Mouse (Mus musculus): ENCODE measurements at regions not wholly inside any gene's neighbourhood (a gene's known extent, or its start where the extent isn't known, plus 50 kb on each side); places are given as distances from the start of the nearest gene placed in this dataset.
A peak's percentile ranks its signal among the peaks of the same experiment; 100 is the strongest.
"Not testable (repeated sequence)": the region's sequence is repeated elsewhere in the genome, so short reads cannot be mapped to it uniquely, and the experiment has no call there.

DNA sequence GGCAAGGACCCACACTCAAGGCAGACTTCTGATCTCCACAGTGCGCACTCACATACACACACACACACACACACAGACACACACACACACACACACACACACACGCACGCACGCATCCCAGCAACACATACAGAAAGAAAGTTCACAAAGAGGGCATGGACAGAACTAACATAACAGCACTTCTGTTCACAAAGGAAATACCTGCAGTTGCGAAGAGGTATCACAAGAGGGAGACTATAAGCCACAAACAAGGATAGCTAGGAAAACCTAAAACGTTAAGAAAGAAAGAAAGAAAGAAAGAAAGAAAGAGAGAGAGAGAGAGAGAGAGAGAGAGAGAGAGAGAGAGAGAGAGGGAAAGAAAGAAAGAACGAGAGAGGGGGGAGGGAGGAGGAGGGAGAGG, 336.9 kb downstream of the Rapgef2 start:
- not testable (repeated sequence) for H3K9ac ChIP-seq; H3K4me1 ChIP-seq; H3K36me3 ChIP-seq; H3K4me3 ChIP-seq; H3K4me2 ChIP-seq; H3K27me3 ChIP-seq (replicated peaks); ATAC-seq; H3K9me3 ChIP-seq (replicated peaks); H3K27ac ChIP-seq
- 67% methylated on average over 6 of the region's 7 CpGs for WGBS (ENCODE audit: insufficient replicate concordance)

DNA sequence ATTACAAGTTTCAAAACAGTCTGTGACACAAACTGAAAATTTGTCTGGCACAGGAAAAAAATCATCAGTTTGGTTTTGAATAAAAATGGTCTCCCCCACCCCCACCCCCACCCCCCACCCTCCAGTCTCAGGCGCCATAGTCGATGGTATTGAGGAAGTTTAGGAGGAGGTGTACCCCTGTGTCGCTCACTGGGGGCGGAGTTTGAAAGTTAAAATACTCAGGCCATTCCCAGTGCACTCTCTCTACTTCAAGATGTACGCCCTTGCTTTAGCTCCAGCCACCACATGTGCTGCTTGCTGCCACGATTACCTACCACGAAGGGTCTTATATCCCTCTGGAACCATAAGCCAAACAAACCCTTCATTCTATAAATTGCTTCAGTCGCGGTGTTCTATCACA, 337.6 kb downstream of the Rapgef2 start:
- Histone ChIP-seq H3K9me3 (replicated peaks) (no peaks in the 10 kb centered on the region), H3K27ac (no peak overlapping the region), H3K4me1 (no peaks in the 10 kb centered on the region), H3K4me3 (no peak overlapping the region), H3K27me3 (replicated peaks) (no peaks in the 10 kb centered on the region), H3K9ac (no peak overlapping the region), H3K36me3 (no peaks in the 10 kb centered on the region), H3K4me2 (no peak overlapping the region)
- 73% methylated on average over 9 of the region's 9 CpGs for WGBS (ENCODE audit: insufficient replicate concordance)
- ATAC-seq: no peak

DNA sequence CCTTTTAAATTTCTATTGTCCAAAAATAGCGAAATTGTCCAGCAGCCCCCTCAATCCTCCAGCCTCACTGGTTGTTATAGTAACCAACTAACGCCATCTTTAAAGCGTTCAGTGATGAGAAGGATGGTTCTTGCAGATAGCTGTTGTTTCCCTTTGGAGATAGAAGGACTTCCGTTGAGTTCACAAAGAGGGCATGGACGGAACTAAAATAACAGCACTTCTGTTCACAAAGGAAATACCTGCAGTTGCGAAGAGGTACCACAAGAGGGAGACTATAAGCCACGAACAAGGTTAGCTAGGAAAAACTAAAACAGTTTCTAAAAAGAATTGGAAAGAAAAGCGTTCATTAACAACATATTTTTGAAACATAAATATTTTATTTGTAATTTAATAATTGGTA, 338.1 kb downstream of the Rapgef2 start:
- ATAC-seq: no peak
- no peak overlapping the region for H3K27ac ChIP-seq

DNA sequence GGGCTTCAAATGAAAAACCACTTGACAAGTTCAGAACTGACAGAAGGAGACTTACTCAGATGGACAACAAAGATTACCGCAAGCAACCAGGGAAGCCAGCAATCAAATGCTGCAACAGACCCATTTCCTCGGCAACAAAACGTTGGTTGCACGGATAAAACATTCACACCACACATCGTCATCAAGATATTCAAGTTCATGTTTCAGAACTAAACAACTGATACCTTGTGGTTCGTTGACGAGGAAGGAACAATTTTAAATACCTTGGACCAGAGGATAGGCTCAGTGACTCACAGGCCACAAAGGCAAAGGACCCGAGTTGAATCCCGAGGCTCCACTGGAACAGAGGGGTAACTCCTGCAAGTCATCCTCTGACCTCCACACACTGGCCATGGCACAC, 339.1 kb downstream of the Rapgef2 start:
- no peaks in the 10 kb centered on the region for H3K9me3 ChIP-seq (replicated peaks)
- no peak for ATAC-seq
- H3K4me3 ChIP-seq: no peak overlapping the region
- WGBS (ENCODE audit: insufficient replicate concordance): 42% methylated on average over 9 of the region's 9 CpGs
- no peak overlapping the region for H3K4me2 ChIP-seq
- H3K27me3 ChIP-seq (replicated peaks): no peaks in the 10 kb centered on the region
- no peak overlapping the region for H3K27ac ChIP-seq
- H3K9ac ChIP-seq: no peak overlapping the region
- no peaks in the 10 kb centered on the region for H3K4me1 ChIP-seq
- H3K36me3 ChIP-seq: no peaks in the 10 kb centered on the region

More for the DNA sequence above, 338.1 kb downstream of the Rapgef2 start:
- no peak overlapping the region for H3K4me2 ChIP-seq
- no peaks in the 10 kb centered on the region for H3K4me1 ChIP-seq
- no peaks in the 10 kb centered on the region for H3K9me3 ChIP-seq (replicated peaks)
- H3K4me3 ChIP-seq: no peak overlapping the region
- H3K27me3 ChIP-seq (replicated peaks): no peaks in the 10 kb centered on the region
- no peaks in the 10 kb centered on the region for H3K36me3 ChIP-seq
- 16% methylated on average over 8 of the region's 8 CpGs for WGBS (ENCODE audit: insufficient replicate concordance)
- no peak overlapping the region for H3K9ac ChIP-seq

DNA sequence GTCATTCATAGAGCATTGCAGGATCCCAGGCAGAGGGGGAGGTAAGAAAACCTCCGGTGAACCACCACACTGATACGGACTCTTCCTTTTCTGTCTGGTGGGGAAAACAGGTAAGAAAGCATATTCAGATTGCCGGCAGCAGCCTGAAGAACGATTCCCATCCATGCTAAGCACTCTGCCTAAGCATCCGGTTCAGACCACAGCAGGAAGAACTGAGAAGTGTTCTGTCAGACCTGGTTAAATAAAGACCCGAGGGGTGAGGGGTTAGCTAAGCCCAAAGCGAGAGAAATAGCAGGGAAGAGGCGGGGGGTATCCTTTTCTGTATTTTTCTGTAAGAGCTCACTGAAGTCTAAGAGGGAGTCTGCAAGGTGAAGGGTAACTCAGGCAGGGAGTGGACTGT, 342.1 kb downstream of the Rapgef2 start:
- H3K27ac ChIP-seq: no peak overlapping the region
- H3K9me3 ChIP-seq (replicated peaks): no peaks in the 10 kb centered on the region
- H3K4me1 ChIP-seq: no peaks in the 10 kb centered on the region
- no peaks in the 10 kb centered on the region for H3K27me3 ChIP-seq (replicated peaks)
- no peaks in the 10 kb centered on the region for H3K36me3 ChIP-seq
- no peak overlapping the region for H3K4me3 ChIP-seq
- WGBS (ENCODE audit: insufficient replicate concordance): 40% methylated on average over 8 of the region's 8 CpGs
- no peak overlapping the region for H3K4me2 ChIP-seq
- H3K9ac ChIP-seq: no peak overlapping the region
- ATAC-seq: no peak

DNA sequence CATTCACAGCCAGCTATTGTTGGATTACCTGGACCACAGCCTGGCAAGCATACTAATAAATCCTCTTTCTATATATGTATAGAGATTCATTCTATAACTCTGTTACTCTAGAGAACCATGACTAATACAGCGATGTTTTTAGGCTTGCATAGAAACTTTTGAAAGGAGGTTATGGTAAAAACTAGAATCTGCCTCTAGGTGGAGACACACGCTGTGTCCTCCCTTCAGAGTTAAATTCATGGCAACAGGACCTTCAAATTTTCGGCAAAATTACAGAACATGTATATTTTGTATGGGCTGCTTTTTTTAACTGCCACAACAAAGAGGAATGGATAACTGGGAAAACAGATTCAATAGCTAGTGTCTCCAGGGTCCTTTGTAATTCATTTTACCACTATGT, 353.3 kb downstream of the Rapgef2 start:
- WGBS (ENCODE audit: insufficient replicate concordance): 54% methylated on average over 3 of the region's 3 CpGs
- Histone ChIP-seq H3K9ac (no peak overlapping the region), H3K9me3 (replicated peaks) (no peaks in the 10 kb centered on the region), H3K27ac (no peak overlapping the region), H3K4me2 (no peak overlapping the region), H3K27me3 (replicated peaks) (no peaks in the 10 kb centered on the region), H3K4me3 (no peak overlapping the region), H3K36me3 (no peaks in the 10 kb centered on the region), H3K4me1 (no peaks in the 10 kb centered on the region)
- ATAC-seq: no peak

DNA sequence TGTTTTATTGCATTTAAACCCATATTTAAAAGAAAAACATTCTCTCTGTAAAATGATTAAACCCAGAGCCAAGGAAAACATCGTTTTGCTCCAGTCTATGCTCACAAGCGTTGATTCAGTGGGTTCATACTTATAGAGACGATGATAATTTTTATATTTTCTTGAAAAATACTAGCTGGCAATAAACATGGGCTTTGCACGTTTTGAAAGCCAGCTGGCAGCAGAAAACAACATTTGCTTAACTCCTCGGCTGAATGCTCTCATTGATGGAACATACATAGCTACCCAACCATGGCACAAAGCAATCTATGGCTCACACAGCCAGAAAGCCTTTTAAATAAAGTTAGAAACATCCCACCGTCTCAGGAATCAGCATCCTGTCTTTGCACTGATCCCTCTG, 366.5 kb downstream of the Rapgef2 start:
- 44% methylated on average over 6 of the region's 6 CpGs for WGBS (ENCODE audit: insufficient replicate concordance)
- H3K27me3 ChIP-seq (replicated peaks): no peaks in the 10 kb centered on the region; the same call in 1 of the 2 replicates
- H3K36me3 ChIP-seq: no peaks in the 10 kb centered on the region
- H3K4me2 ChIP-seq: no peak overlapping the region
- no peak for ATAC-seq
- no peaks in the 10 kb centered on the region for H3K9me3 ChIP-seq (replicated peaks)
- no peak overlapping the region for H3K27ac ChIP-seq
- H3K4me3 ChIP-seq: no peak overlapping the region
- no peaks in the 10 kb centered on the region for H3K4me1 ChIP-seq
- H3K9ac ChIP-seq: no peak overlapping the region

DNA sequence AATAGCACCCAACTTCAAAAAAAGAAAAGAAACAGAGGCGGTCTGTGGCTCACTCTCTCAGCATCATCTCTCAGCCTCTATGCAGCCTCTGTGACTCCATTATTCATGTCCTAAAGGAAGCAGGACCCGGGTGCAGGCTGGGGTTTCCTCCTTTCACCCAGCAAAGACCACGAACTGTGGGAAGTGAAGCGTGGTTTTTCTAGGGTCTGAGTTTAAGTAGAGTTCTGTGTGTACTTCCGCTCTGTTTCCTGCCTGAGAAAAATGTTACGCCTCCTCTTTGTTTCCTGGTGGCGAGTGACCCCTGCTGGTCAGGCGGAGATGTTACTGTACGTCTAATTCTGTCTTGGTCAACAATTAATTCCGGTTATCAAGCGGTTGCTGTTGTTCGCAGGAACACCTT, 366.9 kb downstream of the Rapgef2 start:
- peak overlapping the region; percentile 51 for H3K4me2 ChIP-seq
- no peaks in the 10 kb centered on the region; the same call in 1 of the 2 replicates for H3K27me3 ChIP-seq (replicated peaks)
- H3K36me3 ChIP-seq: no peaks in the 10 kb centered on the region
- no peak for ATAC-seq
- no peaks in the 10 kb centered on the region for H3K4me1 ChIP-seq
- WGBS (ENCODE audit: insufficient replicate concordance): 14% methylated on average over 12 of the region's 12 CpGs
- H3K27ac ChIP-seq: no peak overlapping the region
- H3K9me3 ChIP-seq (replicated peaks): no peaks in the 10 kb centered on the region
- H3K4me3 ChIP-seq: no peak overlapping the region
- H3K9ac ChIP-seq: no peak overlapping the region

DNA sequence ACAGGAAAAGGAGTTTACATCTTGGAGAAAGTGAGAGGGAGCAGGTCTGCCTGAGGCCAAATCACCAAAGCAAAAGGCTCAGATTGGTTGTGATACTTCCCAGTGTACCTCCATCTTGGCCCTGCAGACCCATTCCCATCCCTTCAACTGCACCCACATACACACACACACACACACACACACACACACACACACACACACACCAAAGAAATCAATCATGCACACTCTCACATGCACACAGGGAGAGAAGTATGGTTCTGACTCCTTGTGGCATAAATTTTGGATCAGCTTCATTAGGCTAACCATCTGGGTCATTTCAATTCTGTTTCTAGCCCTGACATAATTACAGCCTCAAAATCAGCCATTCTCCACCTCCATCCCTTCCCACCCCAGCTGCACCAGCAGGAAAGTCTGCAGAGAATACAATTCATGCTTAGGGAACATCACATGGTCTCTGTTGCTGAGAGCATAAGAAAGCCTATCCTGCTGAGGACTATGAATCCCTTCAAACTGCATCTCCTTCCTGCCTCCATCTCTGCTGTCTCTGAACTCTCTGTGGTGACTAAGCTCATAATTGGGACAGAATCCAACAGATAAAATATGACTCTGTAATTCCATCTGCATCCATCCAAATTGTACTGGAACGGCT, 378.0 kb downstream of the Rapgef2 start:
- H3K4me3 ChIP-seq: no peak overlapping the region
- 79% methylated on average over 1 of the region's 1 CpGs for WGBS (ENCODE audit: insufficient replicate concordance)
- no peak overlapping the region for H3K4me2 ChIP-seq

DNA sequence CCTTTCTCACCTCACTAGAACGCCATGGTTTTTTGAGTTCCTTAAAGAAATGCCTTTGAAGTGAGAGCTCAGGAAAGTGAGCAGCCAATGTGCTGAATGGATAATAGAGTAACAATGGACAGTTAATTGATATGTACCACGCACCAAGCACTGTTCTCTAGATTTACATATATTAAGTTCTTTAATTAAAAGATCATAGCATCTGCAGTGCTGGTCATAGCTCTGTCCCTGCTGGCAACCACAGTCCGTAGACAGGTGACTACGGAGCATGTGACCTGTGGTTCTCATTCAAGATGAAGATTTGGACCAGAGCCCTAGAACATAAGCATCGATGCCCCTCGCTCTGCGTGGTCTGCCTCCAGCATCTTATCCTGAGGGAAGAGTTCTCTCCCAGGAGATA, 378.5 kb downstream of the Rapgef2 start:
- H3K9ac ChIP-seq: no peak overlapping the region
- H3K27ac ChIP-seq: no peak overlapping the region
- no peaks in the 10 kb centered on the region for H3K9me3 ChIP-seq (replicated peaks)
- no peaks in the 10 kb centered on the region for H3K27me3 ChIP-seq (replicated peaks)
- no peak overlapping the region for H3K4me2 ChIP-seq
- ATAC-seq: no peak
- WGBS (ENCODE audit: insufficient replicate concordance): 79% methylated on average over 7 of the region's 7 CpGs
- H3K36me3 ChIP-seq: no peaks in the 10 kb centered on the region
- no peaks in the 10 kb centered on the region for H3K4me1 ChIP-seq
- no peak overlapping the region for H3K4me3 ChIP-seq

More for the DNA sequence above, 378.0 kb downstream of the Rapgef2 start:
- no peak overlapping the region for H3K27ac ChIP-seq
- no peak overlapping the region for H3K9ac ChIP-seq
- no peaks in the 10 kb centered on the region for H3K4me1 ChIP-seq
- no peaks in the 10 kb centered on the region for H3K36me3 ChIP-seq
- ATAC-seq: no peak
- H3K27me3 ChIP-seq (replicated peaks): no peaks in the 10 kb centered on the region
- H3K9me3 ChIP-seq (replicated peaks): no peaks in the 10 kb centered on the region

DNA sequence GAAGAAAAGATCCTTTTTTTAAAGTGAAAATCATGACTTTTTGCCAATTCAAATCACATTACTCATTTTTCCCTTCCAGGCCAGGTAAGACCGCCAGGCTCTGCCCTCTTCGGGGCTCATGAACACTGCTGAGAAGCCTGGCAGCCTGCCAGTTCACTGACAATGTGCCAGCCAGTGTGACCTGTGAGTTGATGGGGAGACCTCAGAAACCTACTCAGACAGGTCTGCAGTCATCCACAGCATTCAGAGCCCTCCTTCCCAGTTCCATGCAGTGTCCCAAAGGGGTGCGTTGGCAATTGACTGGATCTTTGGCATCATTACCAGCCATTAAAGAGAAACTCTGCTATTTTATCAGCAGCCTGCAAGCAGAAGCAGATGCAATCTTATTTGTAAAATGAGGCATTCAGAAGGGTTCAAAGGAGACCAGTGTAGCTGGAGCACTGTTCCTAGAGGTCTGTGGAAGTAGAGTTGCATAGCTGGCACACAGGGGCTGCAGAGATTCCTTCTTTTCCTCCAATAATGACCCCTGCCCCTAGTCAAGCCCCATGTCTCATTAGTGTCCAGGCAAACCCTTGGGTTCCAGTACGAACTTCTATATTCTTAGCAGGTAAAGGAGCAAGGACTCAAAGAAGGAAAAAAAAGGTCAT, 384.4 kb downstream of the Rapgef2 start:
- no peaks in the 10 kb centered on the region for H3K4me1 ChIP-seq
- H3K27me3 ChIP-seq (replicated peaks): no peaks in the 10 kb centered on the region
- no peaks in the 10 kb centered on the region for H3K9me3 ChIP-seq (replicated peaks)
- no peak overlapping the region for H3K4me3 ChIP-seq
- 67% methylated on average over 4 of the region's 4 CpGs for WGBS (ENCODE audit: insufficient replicate concordance)
- no peak overlapping the region for H3K9ac ChIP-seq
- H3K27ac ChIP-seq: no peak overlapping the region
- H3K36me3 ChIP-seq: no peaks in the 10 kb centered on the region
- ATAC-seq: no peak
- no peak overlapping the region for H3K4me2 ChIP-seq

DNA sequence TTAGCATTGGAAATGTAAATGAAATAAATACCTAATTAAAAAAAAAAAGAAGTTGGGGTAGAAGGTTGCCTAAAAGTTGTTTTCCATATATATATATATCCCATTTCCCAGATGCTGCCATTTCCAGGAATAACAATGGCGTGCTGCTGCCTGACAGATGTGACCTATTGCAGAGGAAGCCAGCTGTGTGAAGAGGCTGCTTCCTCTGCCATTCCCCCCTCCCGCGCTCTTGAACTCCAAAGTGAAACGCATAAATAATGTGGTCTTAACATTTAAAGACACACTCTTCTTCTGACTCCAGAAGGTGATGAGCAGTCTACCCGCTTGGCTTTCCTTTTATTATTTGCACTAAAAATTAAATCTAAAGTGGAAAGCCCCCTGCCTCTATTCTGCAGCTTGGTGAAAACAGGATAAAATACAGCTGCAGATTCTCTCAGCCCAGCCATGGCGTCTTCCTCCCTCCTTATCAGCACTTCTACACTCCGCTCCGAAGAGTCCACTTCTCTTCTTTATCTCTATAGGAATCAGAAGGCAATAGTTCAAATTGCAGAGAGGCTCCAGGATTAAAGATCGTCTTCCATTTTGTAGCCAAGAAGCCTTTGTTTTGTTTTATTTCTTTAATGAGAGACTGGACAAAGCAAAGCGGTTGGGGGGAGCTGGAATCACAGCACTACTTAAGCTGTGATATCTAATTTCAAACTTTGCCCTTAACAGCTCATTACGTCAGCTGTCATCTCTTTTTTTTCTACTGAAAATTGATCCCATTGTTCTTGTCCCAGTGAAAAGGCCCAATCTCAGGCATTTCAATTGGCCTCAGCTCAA, 385.1 kb downstream of the Rapgef2 start:
- Histone ChIP-seq H3K9me3 (replicated peaks) (no peaks in the 10 kb centered on the region), H3K9ac (no peak overlapping the region), H3K4me3 (no peak overlapping the region), H3K27me3 (replicated peaks) (no peaks in the 10 kb centered on the region), H3K27ac (no peak overlapping the region), H3K36me3 (no peaks in the 10 kb centered on the region), H3K4me1 (no peaks in the 10 kb centered on the region), H3K4me2 (no peak overlapping the region)
- 20% methylated on average over 11 of the region's 11 CpGs for WGBS (ENCODE audit: insufficient replicate concordance)
- no peak for ATAC-seq

All from liver, embryonic 12.5 days (tissue).